Mouse (Mus musculus): ENCODE measurements at regions not wholly inside any gene's neighbourhood (a gene's known extent, or its start where the extent isn't known, plus 50 kb on each side); places are given as distances from the start of the nearest gene placed in this dataset.

- H3K9ac ChIP-seq (ENCODE audit: control insufficient read depth, low read depth, low read length, poor library complexity, severe bottlenecking), result no peak overlapping the region
- no peaks in the 10 kb centered on the region for H3K4me1 ChIP-seq (ENCODE audit: control insufficient read depth in 1 of 2, insufficient read depth in 2 of 2, low read length in 2 of 2)
- no peak for DNase-seq (ENCODE audit: low read depth, low spot score)
- no peaks in the 10 kb centered on the region for H3K36me3 ChIP-seq (ENCODE audit: control insufficient read depth in 1 of 2, insufficient read depth in 2 of 2, low read length in 2 of 2)
- H3K27me3 ChIP-seq (ENCODE audit: control insufficient read depth in 1 of 2, insufficient read depth in 2 of 2, low read length in 2 of 2), result peaks cover 0 to 4% of the 10 kb centered on the region in 2 experiments; a peak in 2 of 4 replicates
- H3K4me3 ChIP-seq (ENCODE audit: control insufficient read depth in 1 of 2, insufficient read depth in 1 of 2, low read depth in 2 of 2, low read length in 2 of 2), result no peak overlapping the region
- H3K9me3 ChIP-seq (replicated peaks; ENCODE audit: insufficient read depth, low read length), result no peaks in the 10 kb centered on the region
- H3K79me2 ChIP-seq (ENCODE audit: control insufficient read depth, insufficient read depth, low read length, poor library complexity), result no peaks in the 10 kb centered on the region
- no peak overlapping the region for H3K27ac ChIP-seq (ENCODE audit: control insufficient read depth, low read depth, low read length)
- TF ChIP-seq EP300 (IDR thresholded peaks at IDR 0.05; ENCODE audit: low read depth in 1 of 2, low read length in 2 of 2), result no peak
- no peak for TF ChIP-seq ZC3H11A (IDR thresholded peaks at IDR 0.05; ENCODE audit: low read depth, low read length)
These were observed 59.9 kb upstream of the Lrpprc start for GRCm38 (mm10) chr17:84850464-84850863.

GRCm38 (mm10) chr17:84850893-84851292, 60.3 kb upstream of the Lrpprc start:
- Histone ChIP-seq H3K79me2 (ENCODE audit: control insufficient read depth, insufficient read depth, low read length, poor library complexity) (no peaks in the 10 kb centered on the region), H3K4me3 (ENCODE audit: control insufficient read depth in 1 of 2, insufficient read depth in 1 of 2, low read depth in 2 of 2, low read length in 2 of 2) (no peak overlapping the region), H3K9me3 (replicated peaks; ENCODE audit: insufficient read depth, low read length) (no peaks in the 10 kb centered on the region), H3K9ac (ENCODE audit: control insufficient read depth, low read depth, low read length, poor library complexity, severe bottlenecking) (no peak overlapping the region), H3K36me3 (ENCODE audit: control insufficient read depth in 1 of 2, insufficient read depth in 2 of 2, low read length in 2 of 2) (no peaks in the 10 kb centered on the region), H3K4me1 (ENCODE audit: control insufficient read depth in 1 of 2, insufficient read depth in 2 of 2, low read length in 2 of 2) (no peaks in the 10 kb centered on the region), H3K27ac (ENCODE audit: control insufficient read depth, low read depth, low read length) (no peak overlapping the region), H3K27me3 (ENCODE audit: control insufficient read depth in 1 of 2, insufficient read depth in 2 of 2, low read length in 2 of 2) (peaks cover 0 to 4% of the 10 kb centered on the region in 2 experiments; a peak in 2 of 4 replicates)
- no peak for DNase-seq (ENCODE audit: low read depth, low spot score)
- TF ChIP-seq MAFK (IDR thresholded peaks at IDR 0.05; ENCODE audit: borderline replicate concordance, low read depth, low read length) (no peak), RAD21 (IDR thresholded peaks at IDR 0.05; ENCODE audit: low read depth, low read length) (no peak), MYC (IDR thresholded peaks at IDR 0.05; ENCODE audit: low read depth, low read length) (no peak), ETS1 (IDR thresholded peaks at IDR 0.05; ENCODE audit: low read depth, low read length) (no peak), KAT2A (conservative IDR thresholded peaks at IDR 0.05; ENCODE audit: low read depth, low read length) (no peak), USF1 (IDR thresholded peaks at IDR 0.05; ENCODE audit: low read depth, low read length) (no peak), BHLHE40 (IDR thresholded peaks at IDR 0.05; ENCODE audit: borderline replicate concordance, low read depth, low read length) (no peak), GATA1 (IDR thresholded peaks at IDR 0.05; ENCODE audit: low read depth, low read length) (no peak), NRF1 (IDR thresholded peaks at IDR 0.05; ENCODE audit: insufficient read depth, low read depth, low read length, poor library complexity, severe bottlenecking) (no peak), ZKSCAN1 (IDR thresholded peaks at IDR 0.05; ENCODE audit: low read depth, low read length) (no peak), ZMIZ1 (IDR thresholded peaks at IDR 0.05; ENCODE audit: low read depth, low read length) (no peak), POLR2A (IDR thresholded peaks at IDR 0.05; ENCODE audit: control insufficient read depth in 1 of 2, insufficient read depth in 1 of 2, low read depth in 1 of 2, low read length in 2 of 2, poor library complexity in 1 of 2) (no peak), JUND (IDR thresholded peaks at IDR 0.05; ENCODE audit: low read depth, low read length) (no peak), MAZ (IDR thresholded peaks at IDR 0.05; ENCODE audit: low read depth, low read length) (no peak), CHD1 (IDR thresholded peaks at IDR 0.05; ENCODE audit: low read depth, low read length) (no peak), MAX (IDR thresholded peaks at IDR 0.05; ENCODE audit: low read length) (no peak), EP300 (IDR thresholded peaks at IDR 0.05; ENCODE audit: low read depth in 1 of 2, low read length in 2 of 2) (no peak), MXI1 (IDR thresholded peaks at IDR 0.05; ENCODE audit: low read depth, low read length) (no peak)

Data from MEL (cell line).